Mouse (Mus musculus) brown adipose tissue, adult 24 weeks (tissue): ENCODE results near the gene Mtr. TPM values are rescaled to one million over a fixed set of nuclear protein-coding genes. Genes with fewer than 3 reads are reported as not detected.
"Not testable (repeated sequence)": the region's sequence is repeated elsewhere in the genome, so short reads cannot be mapped to it uniquely, and the experiment has no call there.

Experiments used
- H3K27ac ChIP-seq: fragments of 200-500 bp; replicated peaks from 2 replicates; pipeline ENCODE4 v1.5.1; 2012; ENCODE audit warnings: low read depth, mild to moderate bottlenecking, low read length
- H3K4me1 ChIP-seq: fragments of 200-500 bp; 2 replicates; pipeline ENCODE4 v1.6.1; 2012; ENCODE audit warnings: low read length, mixed read lengths; ENCODE audit not compliant: control insufficient read depth, insufficient read depth, insufficient read length
- H3K4me3 ChIP-seq: fragments of 200-500 bp; 2 replicates; pipeline ENCODE4 v1.5.1; 2012; ENCODE audit warnings: low read depth, mild to moderate bottlenecking, low read length, moderate library complexity; ENCODE audit not compliant: insufficient read depth
- polyA plus RNA-seq: library from polyadenylated mRNA; stranded (reverse); fragments of >200 nt; gene quantifications from 2 replicates; pipeline ENCODE4 v1.2.4, GENCODE M21; 2012; ENCODE audit not compliant: missing spikeins, insufficient read depth, insufficient read length

Mtr gene
- polyA plus RNA-seq, 1 experiment = 5.1 TPM

DNA sequence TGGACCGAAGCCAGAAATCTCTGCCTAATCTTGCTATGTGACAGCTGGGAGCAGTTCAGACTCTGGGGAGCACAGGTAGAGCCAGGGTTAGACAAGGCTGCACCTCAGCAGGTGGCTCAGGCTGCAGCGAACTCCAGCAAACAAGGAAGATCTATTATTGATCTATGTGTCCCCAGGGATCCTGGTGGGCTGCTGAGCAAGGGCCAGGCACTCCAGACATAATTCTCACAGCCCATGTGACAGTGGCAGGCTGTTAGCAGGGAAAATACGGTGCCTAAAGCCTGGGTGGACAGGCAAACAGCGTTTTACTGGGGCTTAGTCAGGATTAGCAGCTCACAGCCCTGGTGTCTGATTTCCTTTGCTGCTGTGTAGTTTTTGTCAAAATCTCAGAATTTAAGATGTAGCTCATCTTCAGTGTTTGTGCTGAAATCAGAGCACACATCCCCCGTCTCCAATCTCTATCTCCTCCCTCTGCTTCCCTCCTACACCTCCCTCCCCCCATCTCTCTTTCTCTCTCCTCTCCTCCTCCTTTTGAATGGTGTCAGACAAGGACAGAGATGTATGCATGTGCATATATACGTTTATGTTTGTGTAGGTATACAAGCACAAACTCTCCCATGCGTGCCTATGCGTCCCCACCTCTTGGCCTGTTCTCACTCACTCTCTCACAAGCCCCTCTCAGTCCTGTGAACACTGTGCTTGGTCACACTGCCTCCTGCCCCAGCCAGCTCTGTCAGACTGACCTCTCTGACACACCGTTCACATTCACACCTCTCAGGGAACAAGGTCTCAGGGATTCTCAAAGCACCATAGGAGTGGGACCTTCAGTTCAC lies 98.4 kb downstream of the Mtr start:
- H3K4me3 ChIP-seq = no peak overlapping the region
- H3K4me1 ChIP-seq = no peaks in the 10 kb centered on the region
- no peak overlapping the region for H3K27ac ChIP-seq

DNA sequence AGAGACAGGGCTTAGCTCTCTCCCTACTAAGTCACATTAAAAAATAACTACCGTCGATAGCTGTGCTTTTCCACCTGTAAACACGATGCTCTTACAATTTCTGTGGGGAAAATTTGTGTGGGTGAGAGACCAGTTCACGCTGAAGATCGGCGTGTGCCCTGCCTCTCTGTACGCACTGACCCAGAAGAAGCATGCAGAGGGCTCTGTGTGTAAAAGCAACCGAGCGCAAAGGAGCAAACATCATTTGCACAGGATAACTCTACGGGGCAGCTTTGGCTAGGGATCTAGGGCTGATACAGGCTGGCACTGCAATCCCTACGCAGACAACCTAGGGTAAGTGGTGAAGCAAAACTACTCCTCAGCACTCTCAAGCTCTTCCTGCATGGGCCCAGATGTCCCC lies 104.0 kb downstream of the Mtr start:
- no peaks in the 10 kb centered on the region for H3K4me1 ChIP-seq
- no peak overlapping the region for H3K27ac ChIP-seq
- no peak overlapping the region for H3K4me3 ChIP-seq

DNA sequence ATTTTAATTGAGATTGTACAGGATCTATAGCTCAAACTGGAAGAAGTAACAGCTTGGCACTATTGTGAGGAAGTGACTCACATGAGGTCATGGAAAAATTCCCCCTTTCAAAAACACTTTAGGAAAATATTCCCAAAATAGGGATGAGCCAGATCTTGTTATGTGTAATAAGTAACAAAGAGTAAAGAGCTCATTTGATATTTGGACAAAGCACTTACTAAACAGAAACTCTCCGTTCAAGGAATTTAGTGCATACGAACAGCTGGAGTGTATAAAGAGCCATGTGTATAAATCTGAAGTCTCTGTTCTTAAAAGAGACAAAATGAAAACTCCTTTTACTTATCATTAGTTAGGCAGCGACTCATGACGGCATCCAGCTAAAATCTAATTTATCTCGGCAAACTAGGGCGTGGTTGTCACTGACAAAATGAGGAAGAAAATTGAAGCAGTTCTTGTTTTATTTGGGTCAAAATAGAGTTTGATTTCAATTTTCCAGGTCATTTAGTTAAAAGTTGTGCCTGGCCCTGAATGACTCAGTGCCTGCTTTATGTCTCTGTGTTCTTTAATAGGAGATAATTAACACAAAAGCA lies 110.9 kb downstream of the Mtr start:
- no peak overlapping the region for H3K4me3 ChIP-seq
- H3K27ac ChIP-seq = no peak overlapping the region
- H3K4me1 ChIP-seq = no peaks in the 10 kb centered on the region

DNA sequence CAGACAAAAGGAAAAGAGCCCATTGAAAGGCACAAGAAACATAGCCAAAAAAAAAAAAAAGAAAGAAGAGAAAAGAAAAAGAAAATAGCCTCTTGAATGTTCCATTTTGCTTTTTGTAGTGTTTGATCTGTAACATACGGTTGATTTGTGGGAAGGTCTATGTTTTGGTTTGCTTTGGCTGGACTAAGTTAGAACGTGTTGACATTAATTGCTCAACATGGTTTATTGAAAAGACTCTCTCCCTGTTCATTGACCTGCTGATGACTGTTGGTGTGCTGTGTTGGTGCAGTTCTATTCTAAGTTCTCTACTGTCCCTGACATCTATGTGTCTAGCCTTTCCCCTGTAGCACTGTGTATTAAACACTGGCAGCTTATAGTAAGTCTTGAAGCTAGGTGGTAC lies 111.5 kb downstream of the Mtr start:
- no peak overlapping the region for H3K4me3 ChIP-seq
- H3K4me1 ChIP-seq = no peaks in the 10 kb centered on the region
- H3K27ac ChIP-seq = no peak overlapping the region

DNA sequence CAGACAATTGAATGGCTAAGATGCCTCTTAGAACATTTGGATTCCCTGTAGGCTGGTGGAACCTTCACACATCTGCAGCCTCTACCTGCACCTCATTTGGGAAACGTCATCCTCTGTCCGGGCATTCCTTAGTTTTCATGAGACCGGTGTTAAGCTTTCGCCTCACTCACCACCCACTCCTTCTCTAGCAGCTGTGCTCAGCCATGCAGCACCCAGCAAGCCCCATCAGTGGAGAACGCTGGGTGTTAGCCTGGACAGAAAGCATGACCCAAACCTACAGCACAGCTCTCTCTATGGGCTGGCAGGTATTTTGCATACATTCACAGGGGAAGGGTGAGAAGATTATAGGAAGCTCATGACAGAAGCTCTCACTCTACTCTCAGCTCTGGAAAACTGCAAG lies 114.6 kb downstream of the Mtr start:
- Histone ChIP-seq H3K27ac (no peak overlapping the region), H3K4me1 (no peaks in the 10 kb centered on the region), H3K4me3 (no peak overlapping the region)

DNA sequence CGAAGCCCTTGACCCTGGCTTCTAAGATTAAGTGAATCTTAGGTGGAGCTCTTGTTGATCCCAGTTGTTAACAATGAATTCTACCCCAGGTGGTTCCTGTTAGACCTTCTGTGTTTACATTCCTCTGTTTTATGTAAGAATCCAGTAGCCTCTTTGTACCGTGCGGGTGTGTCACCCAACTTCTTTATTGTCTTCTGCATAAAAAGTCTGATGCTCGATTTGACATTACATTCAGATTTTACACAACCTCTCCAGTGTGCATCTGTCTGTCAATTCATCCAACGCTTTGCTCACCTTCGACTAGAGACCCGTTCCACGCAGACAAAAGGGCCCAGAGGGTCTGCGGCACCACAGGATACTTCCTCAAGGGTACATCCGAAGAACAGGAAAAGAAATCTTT lies 121.5 kb downstream of the Mtr start:
- not testable (repeated sequence) for H3K4me1 ChIP-seq, H3K4me3 ChIP-seq, H3K27ac ChIP-seq

DNA sequence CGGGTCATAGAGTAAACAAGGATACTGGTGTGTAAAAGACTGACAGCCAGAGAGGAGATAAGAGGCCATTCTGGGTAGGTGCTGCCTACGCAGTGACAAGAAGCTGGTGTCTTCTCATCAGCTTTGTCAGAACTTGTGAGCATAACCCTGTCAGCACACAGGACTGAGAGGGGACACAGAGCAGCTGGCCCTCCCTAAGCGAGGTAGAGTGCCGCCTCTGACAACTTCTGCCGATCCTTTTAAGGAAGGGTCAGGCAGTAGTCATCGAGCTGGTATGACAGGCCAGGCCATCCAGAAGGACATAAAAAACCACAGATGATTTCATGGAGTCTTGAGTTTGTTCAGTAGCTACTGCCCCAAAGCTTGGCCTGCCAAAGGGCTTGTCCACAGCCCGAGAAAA lies 124.4 kb downstream of the Mtr start:
- Histone ChIP-seq H3K4me1 (no peaks in the 10 kb centered on the region), H3K4me3 (no peak overlapping the region), H3K27ac (no peak overlapping the region)

Other genes with a start within 250 kb of the Mtr start
- 1.2 and 2.0 TPM in 2 replicates for gene Ryr2, start 151.2 kb downstream of the Mtr start, polyA plus RNA-seq
- gene Actn2, start 82.6 kb upstream of the Mtr start, polyA plus RNA-seq = 7.2 and 17.7 TPM in 2 replicates
- gene Heatr1, start 136.9 kb upstream of the Mtr start, polyA plus RNA-seq = 6.4 and 8.1 TPM in 2 replicates
- 29.8 and 36.4 TPM in 2 replicates for gene Lgals8, start 206.8 kb upstream of the Mtr start, polyA plus RNA-seq